Mouse (Mus musculus): ENCODE results near the gene Tfap2c. TPM values are rescaled to one million over a fixed set of nuclear protein-coding genes. Genes with fewer than 3 reads are reported as not detected.

Gene Tfap2c
- total and polyA plus RNA-seq, 3 experiments, result not detected

GRCm38 (mm10) chr2:172501341-172501740 is 48.1 kb upstream of the Tfap2c start:
- Histone ChIP-seq H3K9me3 (replicated peaks; ENCODE audit: low read length) (no peaks in the 10 kb centered on the region), H3K4me3 (replicated peaks in 1 of 3; ENCODE audit: low read depth in 2 of 3, low read length in 2 of 3, poor library complexity in 1 of 3) (no peak overlapping the region), H3K9ac (ENCODE audit: insufficient read depth, low read depth) (no peak overlapping the region), H3K27me3 (replicated peaks) (peaks cover 19% of the 10 kb centered on the region), H3K4me2 (ENCODE audit: insufficient read depth, low read depth, poor library complexity, severe bottlenecking) (no peak overlapping the region), H3K36me3 (replicated peaks in 1 of 2; ENCODE audit: control insufficient read depth in 1 of 2, insufficient read depth in 1 of 2, low read length in 1 of 2) (no peaks in the 10 kb centered on the region), H3K79me2 (replicated peaks; ENCODE audit: control insufficient read depth, extremely low read depth, insufficient read depth, poor library complexity, severe bottlenecking) (no peaks in the 10 kb centered on the region), H3K4me1 (ENCODE audit: control insufficient read depth in 1 of 2, insufficient read depth in 2 of 2) (peaks cover 8% of the 10 kb centered on the region in 2 experiments), H3K27ac (ENCODE audit: insufficient read depth, low read depth) (no peak overlapping the region)
- peak; percentile 49 for DNase-seq (ENCODE audit: extremely low read depth)
- in situ Hi-C loops (cut with MboI; ENCODE audit: low pct_ligation_motif_present, low pct_unique_long_range_greater_than_20kb, low sequenced_read_pairs) (no loop called here), dilution Hi-C loops (cut with MboI; ENCODE audit: extremely low pct_ligation_motif_present, extremely low pct_unique_long_range_greater_than_20kb, low sequenced_read_pairs) (no loop called here)
- TF ChIP-seq ZMIZ1 (IDR thresholded peaks at IDR 0.05; ENCODE audit: low read depth, low read length) (no peak), MYC (IDR thresholded peaks at IDR 0.05; ENCODE audit: low read depth, low read length) (0 out of 2 replicates have a peak, but pooled peaks have one; percentile 18), JUN (IDR thresholded peaks at IDR 0.05; ENCODE audit: insufficient read depth, low read depth, low read length) (no peak), CTCF (conservative IDR thresholded peaks at IDR 0.05 in 1 of 2, IDR thresholded peaks at IDR 0.05 in 1 of 2; ENCODE audit: low read depth in 2 of 2, low read length in 2 of 2) (peak; percentile 66 to 82), MXI1 (IDR thresholded peaks at IDR 0.05; ENCODE audit: low read depth, low read length) (no peak), MAZ (IDR thresholded peaks at IDR 0.05; ENCODE audit: low read depth, low read length) (0 out of 2 replicates have a peak, but pooled peaks have one; percentile 57), RAD21 (IDR thresholded peaks at IDR 0.05; ENCODE audit: low read depth, low read length) (peak; percentile 64), SMC3 (IDR thresholded peaks at IDR 0.05; ENCODE audit: low read depth, low read length) (peak; percentile 82)

DNA sequence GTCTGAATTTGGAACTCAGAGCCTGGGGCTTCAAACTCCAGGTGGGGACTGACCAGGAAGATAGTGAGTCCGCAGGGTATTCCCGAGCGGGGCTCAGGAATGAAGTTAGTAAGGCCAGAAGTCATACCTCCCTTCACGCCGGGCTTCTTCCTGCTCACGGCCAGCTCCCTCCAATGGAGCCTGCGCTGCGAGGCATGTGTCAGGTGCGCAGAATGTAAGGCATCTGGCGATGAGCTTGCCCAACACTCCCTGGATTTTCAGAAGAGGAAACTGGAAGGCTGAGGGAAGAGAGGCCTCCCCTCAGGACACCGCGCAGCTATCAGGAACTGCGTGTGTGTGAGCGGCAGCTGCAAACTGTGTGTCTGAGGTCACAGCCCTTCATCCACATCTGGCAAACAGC is 47.2 kb upstream of the Tfap2c start:
- H3K27ac ChIP-seq (ENCODE audit: insufficient read depth, low read depth), result no peak overlapping the region
- TF ChIP-seq TBP (conservative IDR thresholded peaks at IDR 0.05; ENCODE audit: low read depth, low read length), result no peak
- no peak for TF ChIP-seq MAZ (IDR thresholded peaks at IDR 0.05; ENCODE audit: low read depth, low read length)
- TF ChIP-seq PAX5 (IDR thresholded peaks at IDR 0.05; ENCODE audit: low read length), result no peak
- no peak for TF ChIP-seq GABPA (IDR thresholded peaks at IDR 0.05; ENCODE audit: insufficient replicate concordance, low read depth, low read length)
- TF ChIP-seq SIN3A (IDR thresholded peaks at IDR 0.05; ENCODE audit: low read length), result no peak
- TF ChIP-seq EP300 (IDR thresholded peaks at IDR 0.05; ENCODE audit: low read length), result no peak
- TF ChIP-seq BHLHE40 (IDR thresholded peaks at IDR 0.05; ENCODE audit: low read depth, low read length), result no peak
- dilution Hi-C loops (cut with MboI; ENCODE audit: extremely low pct_ligation_motif_present, extremely low pct_unique_long_range_greater_than_20kb, low sequenced_read_pairs) (no loop called here), in situ Hi-C loops (cut with MboI; ENCODE audit: low pct_ligation_motif_present, low pct_unique_long_range_greater_than_20kb, low sequenced_read_pairs) (no loop called here)
- H3K79me2 ChIP-seq (replicated peaks; ENCODE audit: control insufficient read depth, extremely low read depth, insufficient read depth, poor library complexity, severe bottlenecking), result no peaks in the 10 kb centered on the region
- no peak overlapping the region for H3K4me2 ChIP-seq (ENCODE audit: insufficient read depth, low read depth, poor library complexity, severe bottlenecking)
- no peak overlapping the region for H3K9ac ChIP-seq (ENCODE audit: insufficient read depth, low read depth)
- peaks cover 8% of the 10 kb centered on the region in 2 experiments for H3K4me1 ChIP-seq (ENCODE audit: control insufficient read depth in 1 of 2, insufficient read depth in 2 of 2)
- no peak for DNase-seq (ENCODE audit: extremely low read depth)
- H3K9me3 ChIP-seq (replicated peaks; ENCODE audit: low read length), result no peaks in the 10 kb centered on the region
- H3K27me3 ChIP-seq (replicated peaks), result peaks cover 22% of the 10 kb centered on the region
- H3K36me3 ChIP-seq (replicated peaks in 1 of 2; ENCODE audit: control insufficient read depth in 1 of 2, insufficient read depth in 1 of 2, low read length in 1 of 2), result no peaks in the 10 kb centered on the region
- H3K4me3 ChIP-seq (replicated peaks in 1 of 3; ENCODE audit: low read depth in 2 of 3, low read length in 2 of 3, poor library complexity in 1 of 3), result no peak overlapping the region

- Histone ChIP-seq H3K9ac (ENCODE audit: insufficient read depth, low read depth) (no peak overlapping the region), H3K27me3 (replicated peaks) (peaks cover 41% of the 10 kb centered on the region), H3K36me3 (replicated peaks in 1 of 2; ENCODE audit: control insufficient read depth in 1 of 2, insufficient read depth in 1 of 2, low read length in 1 of 2) (no peaks in the 10 kb centered on the region), H3K79me2 (replicated peaks; ENCODE audit: control insufficient read depth, extremely low read depth, insufficient read depth, poor library complexity, severe bottlenecking) (no peaks in the 10 kb centered on the region), H3K4me2 (ENCODE audit: insufficient read depth, low read depth, poor library complexity, severe bottlenecking) (no peak overlapping the region), H3K4me1 (ENCODE audit: control insufficient read depth in 1 of 2, insufficient read depth in 2 of 2) (peaks cover 8% of the 10 kb centered on the region in 2 experiments), H3K4me3 (replicated peaks in 1 of 3; ENCODE audit: low read depth in 2 of 3, low read length in 2 of 3, poor library complexity in 1 of 3) (no peak overlapping the region), H3K9me3 (replicated peaks; ENCODE audit: low read length) (no peaks in the 10 kb centered on the region), H3K27ac (ENCODE audit: insufficient read depth, low read depth) (no peak overlapping the region)
- TF ChIP-seq SIN3A (IDR thresholded peaks at IDR 0.05; ENCODE audit: low read length), result no peak
- no peak for TF ChIP-seq MXI1 (IDR thresholded peaks at IDR 0.05; ENCODE audit: low read depth, low read length)
- TF ChIP-seq IRF4 (IDR thresholded peaks at IDR 0.05; ENCODE audit: low read depth, low read length), result no peak
- no peak for TF ChIP-seq CHD1 (IDR thresholded peaks at IDR 0.05; ENCODE audit: low read depth, low read length)
- TF ChIP-seq SMC3 (IDR thresholded peaks at IDR 0.05; ENCODE audit: low read depth, low read length), result no peak
- TF ChIP-seq USF1 (IDR thresholded peaks at IDR 0.05; ENCODE audit: low read depth, low read length), result no peak
- TF ChIP-seq NELFE (IDR thresholded peaks at IDR 0.05; ENCODE audit: low read depth, low read length), result no peak
- TF ChIP-seq MYC (IDR thresholded peaks at IDR 0.05; ENCODE audit: low read depth, low read length), result no peak
- TF ChIP-seq POLR2A (IDR thresholded peaks at IDR 0.05; ENCODE audit: low read depth, low read length), result no peak
- TF ChIP-seq EP300 (IDR thresholded peaks at IDR 0.05; ENCODE audit: low read length), result no peak
- no peak for TF ChIP-seq MAFK (IDR thresholded peaks at IDR 0.05; ENCODE audit: insufficient replicate concordance, low read length)
- no peak for TF ChIP-seq PAX5 (IDR thresholded peaks at IDR 0.05; ENCODE audit: low read length)
- no peak for TF ChIP-seq TCF12 (IDR thresholded peaks at IDR 0.05; ENCODE audit: low read depth, low read length)
- dilution Hi-C loops (cut with MboI; ENCODE audit: extremely low pct_ligation_motif_present, extremely low pct_unique_long_range_greater_than_20kb, low sequenced_read_pairs), result no loop called here
- in situ Hi-C loops (cut with MboI; ENCODE audit: low pct_ligation_motif_present, low pct_unique_long_range_greater_than_20kb, low sequenced_read_pairs), result no loop called here
- DNase-seq (ENCODE audit: extremely low read depth), result no peak
These were observed 43.3 kb upstream of the Tfap2c start for GRCm38 (mm10) chr2:172506121-172506520.
